Mouse (Mus musculus) layer of hippocampus, postnatal 10 days (tissue): ENCODE data around the gene Dph2. TPM values are rescaled to one million over a fixed set of nuclear protein-coding genes. Genes with fewer than 3 reads are reported as not detected.

Experiments used
- DNase-seq, 2 experiments: peaks; one replicate each; pipeline ENCODE4 v3.0.0; 2021; ENCODE audit warnings: low spot score in 2 of 2
- long read RNA-seq: library from polyadenylated mRNA; stranded (forward); transcript quantifications from one replicate; pipeline ENCODE4 v2.0.0, GENCODE M21; 2023
- total RNA-seq, 2 experiments: library from RNA; stranded (reverse); gene quantifications; 2 replicates each; pipeline ENCODE4 v1.2.3; 2021

The Dph2 gene
- 10 to 100 TPM in 1 of 2 experiments, 1 to 10 TPM in 1; 9.6 to 10.6 TPM for total RNA-seq
- long read RNA-seq, transcript Dph2-201 (6 exons, 2,555 nt) = major isoform, 5 of 8 reads
- long read RNA-seq, partial matches to known transcripts = 2 of 8 reads
- long read RNA-seq, other reads (novel, unspliced or antisense) = 0 of 8 reads

DNA sequence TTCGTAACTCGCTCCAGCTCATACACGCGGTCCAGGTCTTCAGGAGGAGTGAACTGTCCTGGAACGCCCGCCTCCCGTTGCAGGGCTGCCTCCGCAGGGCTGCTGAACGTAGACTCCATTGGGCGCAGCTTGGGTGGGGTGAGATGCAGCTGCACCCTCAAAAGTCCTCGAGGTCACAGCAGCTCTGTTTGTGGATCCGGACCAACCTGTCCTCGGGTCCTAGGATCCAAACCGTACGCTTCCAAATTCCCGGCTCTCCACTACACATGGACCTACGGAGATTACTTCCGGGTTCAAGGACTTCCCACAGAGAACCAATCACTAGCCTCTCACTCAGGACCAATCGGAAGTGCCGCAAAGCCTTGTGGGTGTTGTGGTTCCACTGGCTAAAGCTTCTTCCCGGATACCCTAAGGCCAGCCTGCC lies at the start of gene Dph2:
Gene Dph2, minus strand, starts transcription at position 295 of the 424 bp plus-strand sequence.
- DNase-seq = peak; percentile 66 to 75

DNA sequence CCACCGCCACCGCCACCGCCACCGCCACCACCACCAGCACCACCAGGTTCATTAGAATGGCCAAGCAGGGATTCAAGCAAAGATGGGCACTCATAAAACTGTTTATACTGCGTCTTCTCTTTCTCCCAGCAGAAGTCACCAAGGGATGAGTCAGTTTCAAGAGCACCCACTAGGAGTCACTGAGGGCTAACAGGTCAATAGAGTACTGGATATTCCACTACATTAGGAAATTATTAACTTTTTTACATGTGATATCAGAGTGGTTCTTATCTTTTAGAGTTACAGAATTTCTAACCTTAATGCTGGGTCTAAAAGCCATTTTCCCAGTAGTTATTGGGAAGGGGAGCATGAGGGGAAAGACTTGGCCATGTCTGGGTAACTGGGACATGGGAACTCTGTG lies 45.1 kb upstream of the Dph2 start:
- DNase-seq = no peak

GRCm38 (mm10) chr4:117934081-117934480 lies 42.2 kb upstream of the Dph2 start:
- no peak for DNase-seq

- DNase-seq = no peak
These were observed 41.4 kb upstream of the Dph2 start for GRCm38 (mm10) chr4:117933248-117933647.

GRCm38 (mm10) chr4:117929391-117929881 lies 37.6 kb upstream of the Dph2 start, which contains the start of gene Artn:
Gene Artn, minus strand, starts transcription at chr4:117929763.
- DNase-seq = peak; percentile 24 to 30

- peak in 1 of 2 experiments; percentile 72 for DNase-seq
These were observed 36.9 kb upstream of the Dph2 start for GRCm38 (mm10) chr4:117928699-117929241.

GRCm38 (mm10) chr4:117928234-117928633 lies 36.4 kb upstream of the Dph2 start:
- DNase-seq = peak; percentile 70 to 72

DNA sequence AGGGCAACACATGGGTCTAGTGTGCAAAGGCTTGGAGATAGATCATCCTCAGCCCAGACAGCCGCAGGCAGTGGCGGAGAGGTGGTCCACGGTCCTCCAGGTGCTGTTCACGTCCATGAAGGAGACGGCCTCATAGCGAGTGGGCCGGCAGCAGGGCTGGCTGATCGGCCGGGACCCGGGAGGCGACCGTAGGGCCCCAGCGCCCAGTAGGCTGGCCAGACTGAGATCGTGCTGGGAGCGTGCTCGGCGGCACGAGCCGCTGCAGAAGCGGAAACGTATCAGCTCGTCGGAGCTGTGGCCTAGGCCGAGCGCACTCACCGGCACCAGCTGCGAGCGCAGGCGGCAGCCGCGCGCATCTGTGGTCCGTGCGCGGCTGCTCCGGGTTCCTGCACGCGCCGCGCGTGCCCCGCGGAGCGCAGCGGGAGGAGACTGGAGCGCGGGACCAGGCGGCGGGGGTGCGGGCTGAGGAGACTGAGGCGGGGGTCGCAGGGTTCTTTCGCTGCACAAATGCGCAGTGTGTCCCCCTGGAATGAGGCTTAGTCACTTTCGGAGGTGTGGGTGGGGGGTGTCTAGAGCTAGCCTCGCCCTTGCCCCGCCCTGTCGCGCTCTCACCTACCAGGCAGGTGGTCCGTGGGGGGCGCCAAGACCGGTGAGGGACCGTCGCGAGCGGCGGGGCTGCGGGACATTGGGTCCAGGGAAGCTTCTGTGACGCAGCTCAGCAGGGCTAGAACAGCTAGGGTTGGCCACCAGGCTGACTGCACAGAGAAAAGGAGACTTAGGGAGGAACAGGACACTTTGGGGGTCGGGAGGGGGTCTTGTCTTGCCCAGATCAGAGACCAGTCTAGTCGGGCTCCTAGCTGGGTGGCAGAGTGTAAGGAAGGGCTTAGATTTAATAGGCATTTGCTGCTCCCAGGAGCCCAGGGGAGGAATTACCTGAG lies 35.0 kb upstream of the Dph2 start:
- DNase-seq = peak in 1 of 2 experiments; percentile 71

DNA sequence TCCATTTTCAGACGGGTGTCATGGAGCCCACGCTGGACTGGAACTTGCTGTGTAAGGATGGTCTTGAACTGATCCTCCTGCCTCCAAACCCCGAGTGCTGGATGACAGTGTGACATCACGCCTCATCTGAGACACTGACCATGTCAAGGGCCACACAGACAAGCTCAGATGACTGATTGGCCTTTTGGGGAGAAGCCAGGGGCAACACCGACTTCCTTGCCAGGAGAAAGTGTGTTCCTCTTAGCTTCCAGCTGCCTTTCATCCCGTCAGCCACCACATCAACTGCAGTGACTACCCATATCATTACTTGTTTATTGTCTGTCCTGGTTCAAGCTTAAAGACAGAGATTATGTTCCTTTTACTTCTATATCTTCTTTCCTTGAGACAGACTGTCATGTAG lies 33.1 kb upstream of the Dph2 start:
- DNase-seq = no peak

DNA sequence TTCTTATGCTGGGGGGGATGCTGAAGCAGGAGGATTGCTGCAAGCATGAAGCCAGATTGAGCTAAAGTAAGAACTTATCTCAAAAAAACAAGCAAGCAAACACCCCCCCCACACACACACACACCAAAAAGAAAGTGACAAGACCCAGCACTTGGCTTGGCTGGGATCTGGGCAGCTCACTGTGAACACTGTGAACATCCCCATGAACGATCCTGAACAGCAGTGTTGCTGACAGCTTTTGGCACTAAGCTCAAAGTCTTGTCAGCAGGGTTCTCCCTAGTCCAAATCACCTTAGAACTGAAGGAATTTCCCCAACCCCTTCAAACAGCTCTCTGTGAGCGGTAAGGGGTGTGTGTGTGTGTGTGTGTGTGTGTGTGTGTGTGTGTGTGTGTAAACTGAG lies 31.6 kb upstream of the Dph2 start:
- no peak for DNase-seq

- no peak for DNase-seq
These were observed 29.5 kb upstream of the Dph2 start for GRCm38 (mm10) chr4:117921358-117921757.

DNA sequence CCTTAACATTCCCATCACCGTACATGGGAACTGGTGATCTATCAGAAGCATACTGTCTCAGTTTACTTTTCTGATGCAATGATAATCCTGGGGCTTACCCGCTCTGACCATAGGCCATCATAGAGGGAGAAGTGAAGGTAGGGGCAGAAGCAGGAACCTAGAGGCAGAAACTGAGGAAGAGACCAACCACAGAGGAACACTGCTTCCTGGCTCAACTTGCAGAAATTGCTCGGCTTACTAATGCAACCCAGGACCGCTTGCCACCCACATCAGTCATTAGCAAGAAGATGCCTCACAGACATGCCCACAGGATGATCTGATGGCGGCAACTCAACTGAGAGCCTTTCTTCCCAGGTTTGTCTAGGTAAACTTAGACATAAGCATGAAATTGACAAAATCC lies 26.9 kb upstream of the Dph2 start:
- DNase-seq = no peak

- DNase-seq = no peak
These were observed 26.4 kb upstream of the Dph2 start for GRCm38 (mm10) chr4:117918261-117918660.

- DNase-seq = no peak
These were observed 26.0 kb upstream of the Dph2 start for GRCm38 (mm10) chr4:117917847-117918246.

DNA sequence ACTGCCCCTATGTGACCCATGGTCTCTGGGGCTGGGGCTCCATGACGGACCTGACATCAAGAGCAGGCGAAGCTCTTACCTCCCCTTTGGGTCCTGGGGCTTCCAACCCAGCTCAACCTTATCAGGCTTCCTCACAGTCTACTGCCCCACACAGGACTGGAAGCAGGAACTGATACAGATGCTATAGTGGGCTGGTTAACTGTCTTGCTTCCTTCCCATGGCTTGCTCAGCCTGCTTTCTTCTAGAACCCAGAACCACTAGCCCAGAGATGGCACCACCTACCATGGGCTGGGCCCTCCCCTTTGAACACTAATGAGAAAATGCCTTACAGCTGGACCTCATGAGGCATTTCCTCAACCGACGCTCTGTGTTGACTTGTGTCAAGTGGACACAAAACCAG lies 25.6 kb upstream of the Dph2 start:
- DNase-seq = no peak

DNA sequence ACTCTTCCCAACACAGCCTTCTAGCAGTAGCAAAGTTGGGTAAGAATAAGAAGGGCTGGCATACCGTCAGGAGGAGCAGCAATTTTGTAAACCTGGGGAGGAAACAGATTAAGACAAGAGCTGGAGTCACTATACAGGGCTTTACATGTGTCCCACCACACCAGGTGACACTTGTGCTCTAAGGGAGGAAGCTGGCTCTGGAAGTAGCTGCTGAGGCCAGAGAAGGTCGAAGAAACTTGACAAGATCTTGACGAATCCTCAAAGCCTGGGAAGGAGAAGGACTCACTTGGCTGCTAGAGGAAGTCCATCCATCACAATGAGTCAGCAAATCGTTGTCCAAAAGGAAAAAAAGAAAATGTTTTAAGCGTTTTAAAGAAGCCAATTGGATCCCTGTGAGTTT lies 24.6 kb upstream of the Dph2 start:
- DNase-seq = no peak

DNA sequence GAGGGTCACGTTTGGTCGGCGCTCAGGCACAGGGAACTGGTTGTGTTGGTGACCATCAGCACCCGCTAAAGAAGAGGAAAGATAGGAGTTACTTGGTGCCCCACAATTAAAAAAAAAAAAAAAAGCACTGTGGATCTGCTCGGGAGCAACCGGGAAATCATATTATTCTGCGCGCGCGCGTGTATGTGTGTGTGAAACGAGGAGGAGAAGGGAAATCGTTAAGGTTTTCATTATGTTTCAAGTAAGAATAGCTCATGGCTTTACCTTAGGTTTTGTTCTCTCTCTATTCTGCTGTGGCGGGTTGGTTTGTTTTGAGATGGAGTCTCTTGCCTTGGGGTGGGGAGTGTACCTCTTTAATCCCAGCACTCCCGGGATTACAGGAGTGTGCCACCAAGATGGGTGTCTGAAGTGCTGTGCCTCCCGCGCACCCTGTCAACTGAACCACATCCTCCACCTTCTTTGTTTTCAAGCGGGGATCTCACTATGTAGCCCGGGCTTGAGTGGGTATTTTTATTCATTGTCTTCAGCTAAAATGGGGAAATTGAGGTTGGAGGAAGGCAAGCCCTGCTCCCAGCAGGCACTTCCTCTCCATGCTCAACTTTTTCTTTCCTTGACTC lies 23.8 kb upstream of the Dph2 start:
- DNase-seq = no peak

DNA sequence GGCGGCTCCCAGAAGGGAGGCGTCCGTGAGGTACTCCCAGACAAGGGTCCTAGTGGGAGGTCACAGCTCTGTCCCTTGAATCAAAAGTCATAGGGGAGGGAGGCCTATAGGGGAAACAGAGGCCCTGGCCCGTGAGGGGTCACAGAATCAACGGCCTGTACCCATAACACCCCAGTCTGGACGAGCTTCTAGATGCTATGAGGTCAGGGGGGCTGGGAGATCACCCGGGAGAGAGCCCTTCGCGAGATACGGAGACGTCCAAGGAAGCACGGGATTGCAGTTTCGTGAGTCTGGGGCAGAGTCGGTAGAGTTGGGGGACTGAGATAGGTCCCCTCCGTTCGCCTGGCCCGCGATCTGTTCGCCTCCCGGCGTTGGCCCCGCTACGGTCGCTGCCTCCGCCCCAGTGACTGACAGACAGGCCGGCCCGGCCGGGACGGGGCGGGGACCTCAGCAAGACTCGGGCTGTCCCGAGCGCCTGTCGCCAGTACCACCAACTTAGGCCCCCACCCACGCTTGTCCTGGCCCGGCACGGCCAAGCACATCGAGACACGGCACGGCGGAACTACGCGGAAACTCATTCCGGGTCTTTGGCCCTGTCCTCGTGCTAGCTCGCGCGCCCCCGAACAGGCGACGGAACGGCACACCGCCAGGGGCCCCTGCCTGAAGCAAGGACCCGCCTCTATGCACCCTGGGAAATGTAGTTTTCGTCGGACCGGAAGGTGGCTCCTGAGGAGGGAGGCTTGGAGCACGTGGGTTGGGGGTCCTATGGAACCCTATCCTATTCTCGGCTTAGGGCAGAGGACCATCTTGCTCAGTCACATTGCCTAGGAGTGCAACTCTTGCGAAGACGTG lies 23.0 kb upstream of the Dph2 start, which contains the start of gene Ipo13:
Gene Ipo13, minus strand, starts transcription at position 409 of the 852 bp plus-strand sequence.
- DNase-seq = peak; percentile 92 to 96

- no peak for DNase-seq
These were observed 22.2 kb upstream of the Dph2 start for GRCm38 (mm10) chr4:117914031-117914430.

- peak in 1 of 2 experiments; percentile 46 for DNase-seq
These were observed 21.6 kb upstream of the Dph2 start for GRCm38 (mm10) chr4:117913421-117913820.
